Mouse (Mus musculus): Measurements from ENCODE around the gene Dnajc5g. TPM values are rescaled to one million over a fixed set of nuclear protein-coding genes. Genes with fewer than 3 reads are reported as not detected.
A peak's percentile ranks its signal among the peaks of the same experiment; 100 is the strongest.

Gene Dnajc5g
- polyA plus RNA-seq, 1 experiment from 2014 or later = not detected

DNA sequence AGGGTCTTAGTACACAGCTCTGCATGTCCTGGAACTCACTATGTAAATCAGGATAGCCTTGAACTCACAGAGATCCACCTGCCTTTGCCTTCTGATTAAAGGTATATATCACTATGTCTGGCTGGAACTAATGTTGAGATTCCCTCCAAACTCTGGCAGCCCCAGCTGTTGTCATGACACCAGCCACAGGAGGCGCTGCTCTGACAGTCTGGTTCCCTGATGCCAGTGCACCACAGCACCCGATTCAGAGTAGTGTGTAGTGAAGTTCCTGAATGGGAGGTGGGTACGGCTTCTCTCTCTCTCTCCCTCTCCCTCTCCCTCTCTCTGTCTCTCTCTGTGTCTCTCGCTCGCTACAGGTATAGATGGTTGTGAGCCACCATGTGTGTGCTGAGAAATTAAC, 23.7 kb upstream of the Dnajc5g start:
- Histone ChIP-seq H3K4me2 (ENCODE audit: low read length) (no peak overlapping the region), H3K36me3 (ENCODE audit: control insufficient read depth, insufficient read depth, low read length) (peaks cover 19% of the 10 kb centered on the region), H3K27ac (ENCODE audit: low read depth) (no peak overlapping the region), H3K4me3 (ENCODE audit: low read depth, low read length) (no peak overlapping the region), H3K27me3 (replicated peaks; ENCODE audit: control insufficient read depth, insufficient read depth, low read length) (no peaks in the 10 kb centered on the region), H3K9me3 (ENCODE audit: control insufficient read depth, low read length) (no peaks in the 10 kb centered on the region), H3K4me1 (replicated peaks; ENCODE audit: control insufficient read depth, insufficient read depth, low read length) (no peaks in the 10 kb centered on the region; the same call in 1 of the 2 replicates), H3K9ac (ENCODE audit: low read length) (no peak overlapping the region)
- peak; percentile 70 for DNase-seq (ENCODE audit: low spot score)
- no peak for ATAC-seq (replicated peaks; ENCODE audit: low FRiP score, low TSS enrichment, low read depth)
- WGBS = 20% methylated on average over 5 of the region's 5 CpGs

DNA sequence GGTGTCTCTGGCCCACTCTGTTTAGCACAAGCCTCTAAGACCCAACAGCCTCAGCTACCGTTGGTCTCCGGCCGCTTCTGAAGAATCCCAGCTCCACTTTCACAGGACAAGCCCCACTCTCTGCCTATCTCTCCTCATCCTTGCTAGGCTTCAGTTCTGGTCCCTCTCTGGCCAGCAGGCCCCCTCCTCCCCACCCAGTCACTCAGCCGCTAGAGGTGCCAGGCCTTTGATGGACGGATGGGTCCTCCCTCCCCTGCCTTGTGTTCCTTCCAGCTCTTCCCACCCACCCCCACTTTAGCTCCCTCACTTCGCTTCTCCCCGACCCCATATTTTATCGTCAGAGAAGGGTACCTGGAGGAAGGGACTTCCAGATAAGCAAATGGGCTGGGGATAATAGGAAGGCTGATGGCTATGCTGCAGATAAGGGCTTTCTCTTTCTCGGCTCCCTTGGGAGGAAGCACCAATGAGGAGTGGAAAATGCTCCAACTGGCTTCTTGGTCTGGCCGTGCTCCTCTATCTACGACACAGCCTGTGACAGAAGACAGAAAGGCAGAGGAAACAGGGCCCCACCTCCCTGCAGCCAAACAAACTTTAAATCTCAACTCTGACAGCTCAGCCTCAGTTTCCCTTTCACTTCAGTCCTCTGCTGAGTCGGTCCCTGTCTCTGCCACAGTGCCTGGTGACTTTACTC, 23.0 kb upstream of the Dnajc5g start:
- 22% methylated on average over 12 of the region's 12 CpGs for WGBS
- ATAC-seq (replicated peaks; ENCODE audit: low FRiP score, low TSS enrichment, low read depth) (no peak), DNase-seq (ENCODE audit: low spot score) (no peak)
- Histone ChIP-seq H3K9me3 (ENCODE audit: control insufficient read depth, low read length) (no peaks in the 10 kb centered on the region), H3K36me3 (ENCODE audit: control insufficient read depth, insufficient read depth, low read length) (peaks cover 11% of the 10 kb centered on the region), H3K9ac (ENCODE audit: low read length) (no peak overlapping the region), H3K27me3 (replicated peaks; ENCODE audit: control insufficient read depth, insufficient read depth, low read length) (peaks cover 2% of the 10 kb centered on the region; the same call in 1 of the 2 replicates), H3K27ac (ENCODE audit: low read depth) (no peak overlapping the region), H3K4me1 (replicated peaks; ENCODE audit: control insufficient read depth, insufficient read depth, low read length) (no peaks in the 10 kb centered on the region; the same call in 1 of the 2 replicates), H3K4me3 (ENCODE audit: low read depth, low read length) (no peak overlapping the region), H3K4me2 (ENCODE audit: low read length) (no peak overlapping the region)

DNA sequence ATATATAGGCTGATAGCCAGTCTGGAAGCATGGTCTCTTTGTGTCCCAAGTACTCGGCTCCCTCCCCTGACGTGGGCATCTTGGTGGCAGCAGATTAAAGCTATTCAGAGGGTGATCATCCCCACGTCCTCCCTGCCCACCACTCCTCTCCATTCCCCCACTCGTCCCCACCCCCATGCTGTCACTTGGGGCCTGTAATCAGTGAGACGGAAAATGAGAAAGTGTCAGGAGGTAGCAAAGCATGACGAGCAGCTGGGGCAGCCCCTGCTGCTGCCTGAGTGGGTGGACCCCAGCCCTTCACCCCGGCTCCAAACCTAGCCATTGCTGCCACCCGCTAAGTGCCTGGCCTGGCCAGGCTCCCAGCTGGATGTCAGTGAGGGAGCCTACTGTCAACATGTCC, 22.1 kb upstream of the Dnajc5g start:
- no peak overlapping the region for H3K27ac ChIP-seq (ENCODE audit: low read depth)
- H3K36me3 ChIP-seq (ENCODE audit: control insufficient read depth, insufficient read depth, low read length) = peaks cover 3% of the 10 kb centered on the region; the same call in 1 of the 2 replicates
- H3K9ac ChIP-seq (ENCODE audit: low read length) = no peak overlapping the region
- H3K27me3 ChIP-seq (replicated peaks; ENCODE audit: control insufficient read depth, insufficient read depth, low read length) = peaks cover 11% of the 10 kb centered on the region; the same call in 1 of the 2 replicates
- H3K4me3 ChIP-seq (ENCODE audit: low read depth, low read length) = no peak overlapping the region
- 13% methylated on average over 8 of the region's 8 CpGs for WGBS
- DNase-seq (ENCODE audit: low spot score) = no peak
- ATAC-seq (replicated peaks; ENCODE audit: low FRiP score, low TSS enrichment, low read depth) = no peak
- H3K4me1 ChIP-seq (replicated peaks; ENCODE audit: control insufficient read depth, insufficient read depth, low read length) = no peaks in the 10 kb centered on the region; the same call in 1 of the 2 replicates
- no peak overlapping the region for H3K4me2 ChIP-seq (ENCODE audit: low read length)
- no peaks in the 10 kb centered on the region for H3K9me3 ChIP-seq (ENCODE audit: control insufficient read depth, low read length)

DNA sequence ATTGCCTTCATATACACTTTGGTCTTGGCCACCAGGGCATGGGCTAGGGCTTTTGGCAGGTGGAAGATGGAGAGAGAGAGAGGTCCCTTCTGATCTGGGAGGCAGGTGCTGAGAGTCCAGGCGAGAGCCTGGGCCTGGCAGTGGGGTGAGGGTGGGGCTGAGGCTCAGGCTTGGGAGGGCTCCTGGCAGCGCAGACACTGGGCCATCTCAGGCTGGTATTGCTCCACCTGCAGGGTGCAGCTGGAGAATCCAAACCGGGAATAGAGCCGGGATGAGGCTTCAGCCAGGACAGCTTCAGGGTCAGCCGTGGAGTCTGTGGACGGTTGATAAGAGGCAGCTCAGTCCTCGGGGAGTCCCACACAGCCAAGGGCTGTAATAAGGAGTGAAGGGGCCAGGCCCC, 19.5 kb upstream of the Dnajc5g start:
- ATAC-seq (replicated peaks; ENCODE audit: low FRiP score, low TSS enrichment, low read depth) (no peak; the same call in 1 of the 2 replicates), DNase-seq (ENCODE audit: low spot score) (no peak)
- Histone ChIP-seq H3K27ac (ENCODE audit: low read depth) (no peak overlapping the region), H3K9me3 (ENCODE audit: control insufficient read depth, low read length) (no peaks in the 10 kb centered on the region), H3K4me2 (ENCODE audit: low read length) (no peak overlapping the region), H3K9ac (ENCODE audit: low read length) (no peak overlapping the region), H3K27me3 (replicated peaks; ENCODE audit: control insufficient read depth, insufficient read depth, low read length) (peaks cover 38% of the 10 kb centered on the region), H3K4me1 (replicated peaks; ENCODE audit: control insufficient read depth, insufficient read depth, low read length) (no peaks in the 10 kb centered on the region; the same call in 1 of the 2 replicates), H3K4me3 (ENCODE audit: low read depth, low read length) (no peak overlapping the region), H3K36me3 (ENCODE audit: control insufficient read depth, insufficient read depth, low read length) (no peaks in the 10 kb centered on the region)
- WGBS = 25% methylated on average over 7 of the region's 7 CpGs

DNA sequence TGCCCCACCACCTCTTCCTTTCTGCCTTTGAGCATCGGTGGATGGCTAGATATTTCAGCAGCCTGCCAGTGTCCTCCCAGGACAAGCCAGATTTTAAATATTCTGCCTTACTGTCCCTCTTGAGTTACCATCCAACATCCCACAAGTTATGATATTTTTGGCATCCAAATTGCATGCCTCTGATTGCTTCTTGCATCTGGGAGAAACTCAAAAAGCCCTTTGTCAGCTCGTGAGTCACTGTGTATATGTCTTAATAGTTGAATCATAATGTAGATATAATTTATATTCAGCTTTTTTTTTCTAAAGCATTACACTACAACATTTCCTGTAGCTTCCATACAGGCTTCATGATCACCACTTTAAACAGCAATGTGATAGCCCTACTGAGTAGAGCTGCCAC, 19.0 kb upstream of the Dnajc5g start:
- DNase-seq (ENCODE audit: low spot score) (no peak), ATAC-seq (replicated peaks; ENCODE audit: low FRiP score, low TSS enrichment, low read depth) (no peak)
- Histone ChIP-seq H3K4me2 (ENCODE audit: low read length) (no peak overlapping the region), H3K4me1 (replicated peaks; ENCODE audit: control insufficient read depth, insufficient read depth, low read length) (no peaks in the 10 kb centered on the region; the same call in 1 of the 2 replicates), H3K27ac (ENCODE audit: low read depth) (no peak overlapping the region), H3K27me3 (replicated peaks; ENCODE audit: control insufficient read depth, insufficient read depth, low read length) (peaks cover 43% of the 10 kb centered on the region), H3K9ac (ENCODE audit: low read length) (no peak overlapping the region), H3K36me3 (ENCODE audit: control insufficient read depth, insufficient read depth, low read length) (no peaks in the 10 kb centered on the region), H3K9me3 (ENCODE audit: control insufficient read depth, low read length) (no peaks in the 10 kb centered on the region), H3K4me3 (ENCODE audit: low read depth, low read length) (no peak overlapping the region)
- 77% methylated on average over 2 of the region's 2 CpGs for WGBS

DNA sequence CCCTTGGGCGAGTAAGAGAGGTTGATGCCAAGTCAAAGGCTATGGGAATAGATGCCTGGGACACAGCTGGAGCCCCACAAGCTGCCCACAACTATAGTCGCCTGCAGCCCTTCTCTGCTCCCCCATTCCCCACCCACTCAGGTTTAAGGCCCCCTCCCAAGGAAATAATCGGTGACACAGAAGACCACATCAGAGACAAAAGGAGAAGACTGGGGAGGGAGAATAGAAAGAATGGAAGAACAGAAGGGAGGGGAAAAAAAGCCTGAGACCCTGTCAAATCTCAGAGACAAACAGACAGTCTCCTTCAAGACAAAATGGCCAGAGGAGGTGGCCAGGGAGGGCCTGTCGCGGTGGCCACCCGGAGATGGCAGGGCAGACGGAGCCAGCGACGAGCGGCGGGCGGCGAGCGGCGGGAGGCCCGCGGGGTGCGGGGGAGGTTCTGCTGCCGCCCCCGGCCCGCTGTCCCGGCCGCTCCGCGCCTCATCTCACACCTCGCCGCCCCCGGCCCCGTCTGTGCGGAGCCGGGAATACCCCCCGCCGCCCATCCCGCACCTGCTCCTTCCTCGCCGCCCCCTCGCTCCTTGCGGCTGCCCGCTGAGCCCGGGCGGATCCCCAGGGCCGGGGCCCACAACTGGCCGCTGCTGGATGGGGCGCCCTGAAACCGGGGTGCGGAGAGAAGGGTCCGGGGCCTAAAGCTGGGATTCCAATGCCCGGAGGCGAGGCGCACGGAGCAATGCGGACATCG, 13.7 kb upstream of the Dnajc5g start:
- no peaks in the 10 kb centered on the region for H3K9me3 ChIP-seq (ENCODE audit: control insufficient read depth, low read length)
- 2% methylated on average over 53 of the region's 53 CpGs for WGBS
- peak overlapping the region; percentile 39 for H3K4me3 ChIP-seq (ENCODE audit: low read depth, low read length)
- H3K27ac ChIP-seq (ENCODE audit: low read depth) = no peak overlapping the region
- H3K9ac ChIP-seq (ENCODE audit: low read length) = no peak overlapping the region
- H3K27me3 ChIP-seq (replicated peaks; ENCODE audit: control insufficient read depth, insufficient read depth, low read length) = peaks cover 94% of the 10 kb centered on the region
- DNase-seq (ENCODE audit: low spot score) (peak; percentile 60), ATAC-seq (replicated peaks; ENCODE audit: low FRiP score, low TSS enrichment, low read depth) (no peak)
- no peaks in the 10 kb centered on the region for H3K36me3 ChIP-seq (ENCODE audit: control insufficient read depth, insufficient read depth, low read length)
- H3K4me2 ChIP-seq (ENCODE audit: low read length) = peak overlapping the region; percentile 53
- H3K4me1 ChIP-seq (replicated peaks; ENCODE audit: control insufficient read depth, insufficient read depth, low read length) = peaks cover 16% of the 10 kb centered on the region; the same call in 1 of the 2 replicates

DNA sequence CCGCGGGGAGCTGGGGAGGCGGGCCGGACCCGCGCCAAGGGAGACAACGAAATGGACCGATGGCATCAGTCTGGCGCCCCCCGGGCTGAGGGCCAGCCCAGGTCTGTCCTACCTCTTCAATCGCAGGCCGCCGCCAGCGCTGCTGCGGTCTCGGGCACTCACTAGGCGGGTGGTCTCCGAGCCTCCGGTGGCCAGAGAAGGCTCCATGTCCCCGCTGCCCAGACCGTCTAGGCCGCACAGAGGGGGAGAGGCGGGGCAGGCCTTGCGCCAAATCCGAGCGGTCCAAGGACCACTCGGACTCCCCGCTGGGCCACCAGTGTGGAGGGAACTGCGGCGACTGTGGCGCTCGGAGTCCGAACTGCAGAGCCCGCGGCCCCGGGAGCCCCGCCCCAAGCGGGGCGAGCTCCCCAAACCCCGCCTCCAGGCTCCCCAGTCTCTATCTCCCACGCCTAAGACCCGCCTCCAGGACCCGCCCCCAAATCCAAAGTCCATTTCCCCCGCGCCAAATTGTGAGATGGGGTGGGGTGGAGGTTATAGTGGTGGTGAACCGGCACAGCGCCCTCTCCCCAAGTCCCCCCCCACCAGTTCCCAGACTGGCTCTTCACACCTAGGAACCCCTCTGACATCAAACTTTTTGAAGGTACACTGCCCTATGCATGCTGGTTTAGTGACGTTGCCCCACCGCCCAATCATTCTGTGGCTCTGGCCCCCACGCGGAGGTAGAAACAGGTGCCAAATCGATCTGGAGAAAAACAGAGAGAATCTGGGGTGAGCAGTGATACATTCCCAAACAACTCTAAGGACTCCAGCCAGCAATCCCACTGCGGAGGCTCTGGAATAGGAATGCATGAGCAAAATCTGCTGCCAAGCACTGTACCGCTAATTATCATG, 12.7 kb upstream of the Dnajc5g start:
- WGBS = under 1% methylated on average over 46 of the region's 54 CpGs
- H3K4me1 ChIP-seq (replicated peaks; ENCODE audit: control insufficient read depth, insufficient read depth, low read length) = peaks cover 16% of the 10 kb centered on the region; the same call in 1 of the 2 replicates
- H3K9ac ChIP-seq (ENCODE audit: low read length) = no peak overlapping the region
- peak overlapping the region; percentile 53 for H3K4me2 ChIP-seq (ENCODE audit: low read length)
- DNase-seq (ENCODE audit: low spot score) (peak; percentile 74), ATAC-seq (replicated peaks; ENCODE audit: low FRiP score, low TSS enrichment, low read depth) (peak; percentile 50; the same call in 1 of the 2 replicates)
- H3K27ac ChIP-seq (ENCODE audit: low read depth) = no peak overlapping the region
- peaks cover 97% of the 10 kb centered on the region for H3K27me3 ChIP-seq (replicated peaks; ENCODE audit: control insufficient read depth, insufficient read depth, low read length)
- H3K36me3 ChIP-seq (ENCODE audit: control insufficient read depth, insufficient read depth, low read length) = no peaks in the 10 kb centered on the region
- H3K9me3 ChIP-seq (ENCODE audit: control insufficient read depth, low read length) = no peaks in the 10 kb centered on the region
- H3K4me3 ChIP-seq (ENCODE audit: low read depth, low read length) = peak overlapping the region; percentile 39

Measured in intestine, embryonic 14.5 days (tissue).